9 mouse cellular contexts compared by ENCODE assay signal in genomic region chr8:117380796-117381195, GRCm38 (mm10).
DNase-seq lines count a peak whose midpoint lies in the region; ATAC-seq and TF ChIP-seq lines count a peak whose summit lies in the region.
"Had no signal": no experiment of that assay in that cellular context is flagged by ENCODE, and none has a peak within 500 bp of the region (broad histone marks: within the 10 kb centered on the region; RNA-seq: fewer than 3 reads in every experiment).

No protein-coding gene starts in this region.

- H3K4me1 ChIP-seq in midbrain, embryonic 13.5 days (replicated peaks): peaks cover 37% of the 10 kb centered on the region
- H3K4me1 ChIP-seq in midbrain, embryonic 16.5 days (ENCODE audit: control insufficient read depth, insufficient read depth, low read length): peaks cover 20% of the 10 kb centered on the region
- peaks cover 10% of the 10 kb centered on the region for H3K4me1 ChIP-seq in cerebellum, adult 2 months (ENCODE audit: control insufficient read depth, insufficient read depth, low read length)
- peaks cover 21% of the 10 kb centered on the region for H3K4me1 ChIP-seq in heart, embryonic 13.5 days
- 0 out of 2 replicates have a peak, but pooled peaks cover 3% of the 10 kb centered on the region for H3K4me1 ChIP-seq in liver, embryonic 11.5 days (replicated peaks; ENCODE audit: control insufficient read depth, insufficient read depth, low read length)

- DNase-seq in cerebellum, adult 2 months: peak; percentile 72 to 82
- peak; percentile 75 for DNase-seq in kidney, postnatal 14 days
- DNase-seq in lung, postnatal 14 days: peak; percentile 78
- no peak for DNase-seq in c-Kit-positive CD71-positive TER-119-positive erythroid progenitor cells, embryonic 14.5 days (ENCODE audit: low spot score)
- no peak for DNase-seq in liver, embryonic 11.5 days (ENCODE audit: low spot score)

- 0 out of 2 replicates have a peak, but pooled peaks cover 4% of the 10 kb centered on the region for H3K9me3 ChIP-seq in midbrain, embryonic 13.5 days
- no peaks in the 10 kb centered on the region for H3K9me3 ChIP-seq in midbrain, embryonic 16.5 days (replicated peaks; ENCODE audit: control insufficient read depth, low read length, poor library complexity, severe bottlenecking)
- H3K9me3 ChIP-seq in heart, embryonic 13.5 days: peaks cover 5% of the 10 kb centered on the region; the same call in 1 of the 2 replicates
- no peaks in the 10 kb centered on the region for H3K9me3 ChIP-seq in liver, embryonic 11.5 days (ENCODE audit: control insufficient read depth, low read length)

- H3K27me3 ChIP-seq in midbrain, embryonic 13.5 days: no peaks in the 10 kb centered on the region
- no peaks in the 10 kb centered on the region for H3K27me3 ChIP-seq in midbrain, embryonic 16.5 days (ENCODE audit: control insufficient read depth, insufficient read depth, low read depth, low read length)
- no peaks in the 10 kb centered on the region for H3K27me3 ChIP-seq in cerebellum, adult 2 months (ENCODE audit: control insufficient read depth, insufficient read depth, low read length)
- H3K27me3 ChIP-seq in heart, embryonic 13.5 days (replicated peaks): no peaks in the 10 kb centered on the region
- H3K27me3 ChIP-seq in liver, embryonic 11.5 days (replicated peaks; ENCODE audit: control insufficient read depth, insufficient read depth, low read length): no peaks in the 10 kb centered on the region

- ATAC-seq in midbrain, embryonic 13.5 days: no peak
- ATAC-seq in midbrain, embryonic 16.5 days: no peak
- ATAC-seq in heart, embryonic 13.5 days (ENCODE audit: extremely low read depth, insufficient number of reproducible peaks, low FRiP score, low TSS enrichment): no peak
- no peak for ATAC-seq in liver, embryonic 11.5 days (replicated peaks; ENCODE audit: low FRiP score)

- H3K27ac ChIP-seq in midbrain, embryonic 13.5 days: 0 out of 2 replicates have a peak overlapping the region, but pooled peaks have one; percentile 14
- H3K27ac ChIP-seq in midbrain, embryonic 16.5 days (ENCODE audit: low read length): no peak overlapping the region
- no peak overlapping the region for H3K27ac ChIP-seq in cerebellum, adult 2 months (ENCODE audit: insufficient read depth, low read length)
- peak overlapping the region; percentile 79 for H3K27ac ChIP-seq in heart, embryonic 13.5 days (replicated peaks)
- H3K27ac ChIP-seq in liver, embryonic 11.5 days (ENCODE audit: low read depth, low read length): no peak overlapping the region

- TF ChIP-seq POLR2A in cerebellum, adult 2 months (IDR thresholded peaks at IDR 0.05; ENCODE audit: borderline replicate concordance, insufficient read depth, low read length): no peak

- H3K9ac ChIP-seq in midbrain, embryonic 13.5 days (replicated peaks): no peak overlapping the region
- no peak overlapping the region for H3K9ac ChIP-seq in midbrain, embryonic 16.5 days (ENCODE audit: low read depth, low read length)
- no peak overlapping the region for H3K9ac ChIP-seq in heart, embryonic 13.5 days
- H3K9ac ChIP-seq in liver, embryonic 11.5 days (ENCODE audit: low read depth, low read length): no peak overlapping the region

- no peak for TF ChIP-seq CTCF in cerebellum, adult 2 months (IDR thresholded peaks at IDR 0.05; ENCODE audit: borderline replicate concordance, insufficient read depth, low read depth, low read length)

- H3K36me3 ChIP-seq in midbrain, embryonic 13.5 days: peaks cover 35% of the 10 kb centered on the region
- no peaks in the 10 kb centered on the region for H3K36me3 ChIP-seq in midbrain, embryonic 16.5 days (ENCODE audit: control insufficient read depth, insufficient read depth, low read length)
- H3K36me3 ChIP-seq in heart, embryonic 13.5 days: peaks cover 22% of the 10 kb centered on the region
- H3K36me3 ChIP-seq in liver, embryonic 11.5 days (ENCODE audit: control insufficient read depth, insufficient read depth, low read length): peaks cover 6% of the 10 kb centered on the region

- no peak overlapping the region for H3K4me2 ChIP-seq in midbrain, embryonic 13.5 days (replicated peaks)
- no peak overlapping the region for H3K4me2 ChIP-seq in midbrain, embryonic 16.5 days (ENCODE audit: low read length)
- H3K4me2 ChIP-seq in heart, embryonic 13.5 days: no peak overlapping the region
- H3K4me2 ChIP-seq in liver, embryonic 11.5 days: no peak overlapping the region

- H3K4me3 ChIP-seq in midbrain, embryonic 13.5 days (replicated peaks): no peak overlapping the region
- no peak overlapping the region for H3K4me3 ChIP-seq in midbrain, embryonic 16.5 days (ENCODE audit: low read depth, low read length)
- H3K4me3 ChIP-seq in cerebellum, adult 2 months (replicated peaks; ENCODE audit: insufficient read depth, low read depth, low read length): no peak overlapping the region
- no peak overlapping the region for H3K4me3 ChIP-seq in heart, embryonic 13.5 days
- no peak overlapping the region for H3K4me3 ChIP-seq in liver, embryonic 11.5 days (ENCODE audit: low read depth, low read length)
- H3K4me3 ChIP-seq: erythroblast, embryonic 14.5 days had no signal

- 86% methylated on average over 8 of the region's 8 CpGs for WGBS in midbrain, embryonic 13.5 days
- 74% methylated on average over 8 of the region's 8 CpGs for WGBS in midbrain, embryonic 16.5 days
- 13% methylated on average over 8 of the region's 8 CpGs for WGBS in cerebellum, adult 2 months
- 60% methylated on average over 8 of the region's 8 CpGs for WGBS in heart, embryonic 13.5 days
- 82% methylated on average over 8 of the region's 8 CpGs for WGBS in liver, embryonic 11.5 days

Comparison
In these comparisons a context has a peak if more than half of its experiments do, and no peak if none do; other contexts are left out.
1. H3K27ac ChIP-seq: peak in midbrain, embryonic 13.5 days (single experiment) and heart, embryonic 13.5 days (single experiment); none in midbrain, embryonic 16.5 days (single experiment), cerebellum, adult 2 months (single experiment) and liver, embryonic 11.5 days (single experiment).
2. DNase-seq: peak in cerebellum, adult 2 months (2 of 2), kidney, postnatal 14 days (single experiment) and lung, postnatal 14 days (single experiment); none in c-Kit-positive CD71-positive TER-119-positive erythroid progenitor cells, embryonic 14.5 days (single experiment) and liver, embryonic 11.5 days (single experiment).